Mouse (Mus musculus) forebrain, postnatal 0 days (tissue): Measurements from ENCODE around the gene Naip1. TPM values are rescaled to one million over a fixed set of nuclear protein-coding genes. Genes with fewer than 3 reads are reported as not detected.
"Not testable (repeated sequence)": the region's sequence is repeated elsewhere in the genome, so short reads cannot be mapped to it uniquely, and the experiment has no call there.

Experiments
- ATAC-seq: fragments of 200-750 bp; cut with Nextera tagmentation; 2 replicates; pipeline ENCODE4 v1.8.0; 2017; ENCODE audit warnings: mild to moderate bottlenecking, moderate library complexity
- DNase-seq: peaks from one replicate; pipeline ENCODE4 v3.0.0-alpha.2; 2015
- H3K27ac ChIP-seq: fragments of 300-500 bp; sonication (generic); 2 replicates; pipeline ENCODE4 v1.5.1; 2014; ENCODE audit warnings: low read depth, mild to moderate bottlenecking, antibody characterized with exemption, low read length, moderate library complexity, mixed read lengths
- H3K27me3 ChIP-seq: fragments of 300-500 bp; sonication (generic); 2 replicates; pipeline ENCODE4 v1.6.1; 2014; ENCODE audit warnings: mild to moderate bottlenecking, low read length, mixed read lengths; ENCODE audit not compliant: insufficient read depth
- H3K36me3 ChIP-seq: fragments of 300-500 bp; sonication (generic); 2 replicates; pipeline ENCODE4 v1.6.1; 2014; ENCODE audit warnings: mild to moderate bottlenecking, moderate library complexity; ENCODE audit not compliant: insufficient read depth
- H3K4me1 ChIP-seq: fragments of 300-500 bp; sonication (generic); 2 replicates; pipeline ENCODE4 v1.6.1; 2014; ENCODE audit warnings: antibody characterized with exemption; ENCODE audit not compliant: insufficient read depth
- H3K4me2 ChIP-seq: fragments of 300-500 bp; sonication (generic); 2 replicates; pipeline ENCODE4 v1.6.1; 2014; ENCODE audit warnings: low read depth, mild to moderate bottlenecking, moderate library complexity
- H3K4me3 ChIP-seq: fragments of 300-500 bp; sonication (generic); 2 replicates; pipeline ENCODE4 v1.5.1; 2014; ENCODE audit warnings: low read depth, low read length, mixed read lengths
- H3K9ac ChIP-seq: fragments of 300-500 bp; sonication (generic); 2 replicates; pipeline ENCODE4 v1.6.1; 2014; ENCODE audit warnings: mild to moderate bottlenecking
- H3K9me3 ChIP-seq: fragments of 300-500 bp; sonication (generic); 2 replicates; pipeline ENCODE4 v1.6.1; 2016; ENCODE audit warnings: low read length
- CTCF ChIP-seq: sonication (generic); IDR thresholded peaks from 2 replicates; pipeline ENCODE4 v1.5.1; 2016; ENCODE audit warnings: antibody characterized with exemption, control low read depth, low read depth
- WGBS: fragments of 180-500 bp; shearing (Covaris S2); extraction: QIAGEN DNeasy Blood & Tissue Kit; methylation state at CpG from one replicate; pipeline ENCODE4 v1.1.7; 2014; 5-methylcytosine and 5-hydroxymethylcytosine counted together
- polyA plus RNA-seq: library from polyadenylated mRNA; unstranded; fragments of >200 nt; fragmentation: Nextera tagmentation; extraction: Ambion mirVana; gene quantifications from 2 replicates; pipeline ENCODE4 v1.2.1, GENCODE M21; 2015
- total RNA-seq: library from RNA; depleted of rRNA; stranded (reverse); fragments of >200 nt; gene quantifications from 2 replicates; pipeline ENCODE4 v1.2.3, GENCODE M21; 2014

Naip1 gene
- total and polyA plus RNA-seq, 2 experiments from 2014 or later: 0.08 to 0.10 TPM

GRCm38 (mm10) chr13:100437322-100437825 lies 15.3 kb downstream of the Naip1 start:
- Histone ChIP-seq H3K9ac (no peak overlapping the region), H3K27me3 (no peaks in the 10 kb centered on the region), H3K4me3 (no peak overlapping the region), H3K27ac (no peak overlapping the region), H3K36me3 (no peaks in the 10 kb centered on the region), H3K9me3 (no peaks in the 10 kb centered on the region), H3K4me1 (no peaks in the 10 kb centered on the region), H3K4me2 (no peak overlapping the region)
- WGBS: 77% methylated on average over 3 of the region's 3 CpGs
- DNase-seq (no peak), ATAC-seq (no peak)
- TF ChIP-seq CTCF: no peak

DNA sequence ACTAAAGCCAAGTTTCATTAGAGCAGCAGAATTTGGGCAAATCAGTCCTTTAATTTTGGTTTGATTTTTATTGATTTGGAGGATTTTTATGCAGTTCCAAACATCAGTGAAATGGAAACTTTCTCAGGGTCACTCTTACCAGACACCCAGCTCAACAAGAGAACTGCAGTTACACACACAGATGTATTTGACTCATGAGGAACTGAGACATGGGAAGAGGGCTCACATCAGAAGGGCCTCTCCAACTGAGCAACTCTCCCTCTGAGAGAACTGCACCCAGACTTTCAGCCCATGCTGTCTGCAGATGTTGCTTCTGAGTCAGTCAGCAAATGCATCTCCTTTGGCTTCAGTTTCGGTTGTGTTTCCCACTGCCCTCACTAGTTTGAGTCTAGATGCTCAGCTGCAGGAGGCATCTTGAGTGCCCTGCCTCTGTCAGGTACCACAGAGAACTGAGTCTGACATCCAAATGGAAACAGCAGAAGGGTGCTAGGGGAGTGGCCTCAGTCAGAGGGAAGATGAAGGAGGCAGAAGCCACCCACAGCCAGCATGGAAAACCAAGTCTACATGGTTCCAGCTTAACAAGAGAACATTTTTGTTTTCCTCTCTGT lies 16.0 kb downstream of the Naip1 start:
- ATAC-seq: not testable (repeated sequence)
- WGBS: 82% methylated on average over 1 of the region's 1 CpGs

DNA sequence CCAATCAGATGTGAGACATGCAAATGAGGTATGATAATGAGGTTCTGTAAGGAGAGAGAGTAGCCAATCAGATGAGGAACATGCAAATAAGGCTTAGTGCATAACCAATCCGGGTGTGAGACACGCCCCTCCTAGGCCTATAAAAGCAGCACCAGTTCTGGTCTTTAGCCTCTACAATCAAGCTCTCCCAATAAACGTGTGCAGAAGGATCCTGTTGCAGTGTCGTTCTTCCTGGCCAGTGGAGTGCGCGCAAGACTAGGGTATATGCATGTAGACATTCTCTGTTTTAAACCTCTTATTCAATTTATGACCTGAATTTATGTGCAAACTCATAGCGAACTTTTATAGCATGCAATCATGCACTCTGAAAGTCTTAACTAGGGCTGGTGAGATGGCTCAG lies 32.7 kb downstream of the Naip1 start:
- H3K4me3 ChIP-seq, H3K4me2 ChIP-seq, H3K9ac ChIP-seq, H3K27me3 ChIP-seq, ATAC-seq, H3K4me1 ChIP-seq, H3K36me3 ChIP-seq, DNase-seq, H3K9me3 ChIP-seq, H3K27ac ChIP-seq: not testable (repeated sequence)
- WGBS: 91% methylated on average over 7 of the region's 7 CpGs

More for the DNA sequence above, 16.0 kb downstream of the Naip1 start:
- H3K4me2 ChIP-seq, H3K27ac ChIP-seq, H3K9me3 ChIP-seq, H3K4me3 ChIP-seq, DNase-seq, H3K4me1 ChIP-seq, H3K27me3 ChIP-seq, H3K9ac ChIP-seq, H3K36me3 ChIP-seq: not testable (repeated sequence)

DNA sequence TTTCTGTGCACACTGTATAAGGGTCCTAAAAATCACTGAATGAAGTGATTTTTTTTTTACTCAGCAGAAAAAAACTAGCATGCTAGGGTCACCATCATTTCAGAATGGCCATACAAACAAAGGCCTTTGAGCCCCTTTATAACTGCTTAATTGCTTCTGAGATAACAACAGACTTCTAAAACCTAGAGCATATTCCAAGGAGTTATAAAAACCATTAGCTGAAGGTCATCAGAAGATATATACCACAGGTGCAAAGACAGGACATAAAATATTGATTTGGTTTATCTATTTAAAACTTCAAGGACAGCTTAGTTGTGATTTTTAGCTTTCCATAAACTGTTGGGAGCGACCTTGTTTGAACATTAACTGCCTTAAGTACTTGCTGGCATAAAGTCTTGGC lies 38.2 kb downstream of the Naip1 start:
- no peaks in the 10 kb centered on the region for H3K36me3 ChIP-seq
- DNase-seq: no peak
- H3K4me2 ChIP-seq: no peak overlapping the region
- no peak for TF ChIP-seq CTCF
- no peak overlapping the region for H3K4me3 ChIP-seq
- H3K9ac ChIP-seq: no peak overlapping the region
- no peak for ATAC-seq
- no peaks in the 10 kb centered on the region for H3K27me3 ChIP-seq
- no peak overlapping the region for H3K27ac ChIP-seq
- 55% methylated on average over 1 of the region's 1 CpGs for WGBS
- no peaks in the 10 kb centered on the region for H3K9me3 ChIP-seq
- H3K4me1 ChIP-seq: no peaks in the 10 kb centered on the region

GRCm38 (mm10) chr13:100409825-100410224 lies 42.8 kb downstream of the Naip1 start:
- no peak overlapping the region for H3K4me2 ChIP-seq
- no peak overlapping the region for H3K9ac ChIP-seq
- H3K9me3 ChIP-seq: no peaks in the 10 kb centered on the region
- ATAC-seq (no peak), DNase-seq (no peak)
- H3K36me3 ChIP-seq: no peaks in the 10 kb centered on the region
- H3K4me1 ChIP-seq: no peaks in the 10 kb centered on the region
- no peaks in the 10 kb centered on the region for H3K27me3 ChIP-seq
- no peak overlapping the region for H3K4me3 ChIP-seq
- no peak overlapping the region for H3K27ac ChIP-seq
- 78% methylated on average over 4 of the region's 4 CpGs for WGBS
- TF ChIP-seq CTCF: no peak

DNA sequence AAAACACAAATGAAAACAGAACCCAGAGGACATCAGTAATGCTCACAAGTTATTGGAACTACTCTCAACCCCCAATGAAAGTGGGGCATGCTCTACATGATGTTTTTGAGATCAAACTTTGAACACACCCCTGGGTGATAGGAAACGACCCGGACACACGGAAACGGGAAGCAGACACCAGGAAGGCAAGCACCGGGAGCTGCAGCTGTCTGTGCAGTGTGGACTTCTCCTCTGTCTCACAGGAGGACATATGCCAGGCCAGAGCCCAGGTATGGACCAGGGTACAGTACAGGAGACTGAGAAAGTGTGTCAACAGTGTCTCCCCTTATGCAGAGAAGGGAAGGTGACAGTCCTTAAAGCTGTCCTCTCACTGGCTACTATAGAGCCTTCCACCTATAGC lies 43.5 kb downstream of the Naip1 start:
- H3K36me3 ChIP-seq: no peaks in the 10 kb centered on the region
- TF ChIP-seq CTCF: no peak
- no peak overlapping the region for H3K4me3 ChIP-seq
- no peak overlapping the region for H3K27ac ChIP-seq
- H3K27me3 ChIP-seq: no peaks in the 10 kb centered on the region
- H3K9ac ChIP-seq: no peak overlapping the region
- no peak for ATAC-seq
- WGBS: 98% methylated on average over 5 of the region's 5 CpGs
- no peaks in the 10 kb centered on the region for H3K4me1 ChIP-seq
- no peaks in the 10 kb centered on the region for H3K9me3 ChIP-seq
- H3K4me2 ChIP-seq: no peak overlapping the region
- no peak for DNase-seq

DNA sequence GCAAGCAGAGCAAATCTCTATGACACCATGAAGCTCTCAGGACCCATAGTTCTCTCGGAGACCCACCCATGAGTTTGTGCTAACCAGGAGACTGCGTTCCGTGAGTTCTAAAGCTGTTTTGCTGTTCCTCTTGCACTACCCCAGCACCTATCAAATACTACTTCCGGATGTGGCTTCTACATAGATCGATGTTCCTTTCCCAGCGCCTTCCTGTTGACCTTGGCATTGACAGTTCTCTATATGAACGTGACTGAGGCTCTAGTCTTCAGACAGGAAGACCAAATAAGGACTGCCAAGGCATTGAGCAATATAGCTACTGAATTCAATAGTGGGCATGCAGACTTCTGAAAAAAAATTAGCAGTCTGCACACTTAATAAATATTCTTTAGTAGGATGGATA lies 44.4 kb downstream of the Naip1 start:
- Histone ChIP-seq H3K4me3 (no peak overlapping the region), H3K4me2 (no peak overlapping the region), H3K27ac (no peak overlapping the region), H3K36me3 (no peaks in the 10 kb centered on the region), H3K9me3 (no peaks in the 10 kb centered on the region), H3K9ac (no peak overlapping the region), H3K27me3 (no peaks in the 10 kb centered on the region), H3K4me1 (no peaks in the 10 kb centered on the region)
- ATAC-seq: no peak
- 90% methylated on average over 7 of the region's 7 CpGs for WGBS
- no peak for TF ChIP-seq CTCF
- no peak for DNase-seq

DNA sequence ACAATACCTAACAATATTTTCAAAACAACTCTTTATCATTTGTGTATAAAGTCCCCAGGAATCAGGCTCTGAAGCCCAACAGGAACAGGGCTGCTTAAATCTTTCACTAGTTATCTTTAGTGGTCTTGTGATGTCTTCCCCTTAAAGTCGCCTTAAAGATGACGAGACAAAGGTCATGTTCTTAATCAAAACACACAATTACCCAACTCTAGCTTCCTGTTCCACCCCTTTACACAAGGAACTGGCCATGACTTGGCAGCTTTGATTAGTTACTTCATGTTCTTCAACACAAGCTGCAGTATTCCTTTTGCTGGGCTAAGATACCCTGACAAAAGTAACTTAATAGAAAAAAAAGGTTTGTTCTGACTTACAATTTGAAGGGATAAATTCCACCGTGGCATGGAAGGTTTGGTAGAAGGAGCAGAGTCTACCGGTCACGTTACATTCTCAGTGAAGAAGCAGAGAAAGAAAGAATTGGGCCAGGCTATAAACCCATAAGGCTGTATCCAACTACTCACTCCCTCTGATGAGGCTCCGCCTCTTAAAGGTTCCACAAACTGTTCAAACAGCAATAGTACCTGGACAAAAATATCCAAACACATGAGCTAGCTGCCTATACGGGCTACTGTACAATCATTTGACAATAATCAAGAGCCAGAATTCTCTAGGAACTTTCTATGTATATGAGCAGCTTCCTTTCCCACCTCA lies 49.6 kb downstream of the Naip1 start:
- H3K4me3 ChIP-seq, H3K9me3 ChIP-seq, DNase-seq, H3K27me3 ChIP-seq, ATAC-seq, H3K4me1 ChIP-seq, H3K36me3 ChIP-seq, H3K9ac ChIP-seq, H3K27ac ChIP-seq, H3K4me2 ChIP-seq: not testable (repeated sequence)
- 84% methylated on average over 7 of the region's 7 CpGs for WGBS
